Mouse (Mus musculus) cerebellum, adult 9-11 months (tissue): Measurements from ENCODE around the gene Cd69.

Experiments used
- DNase-seq: peaks from one replicate; pipeline ENCODE4 v3.0.0; 2022

Gene Cd69

GRCm38 (mm10) chr6:129245793-129246192, 29.4 kb downstream of the Cd69 start:
- no peak for DNase-seq

GRCm38 (mm10) chr6:129241907-129242306, 33.3 kb downstream of the Cd69 start:
- no peak for DNase-seq

- no peak for DNase-seq
These were observed 33.8 kb downstream of the Cd69 start for GRCm38 (mm10) chr6:129241471-129241870.

- DNase-seq, result no peak
These were observed 35.5 kb downstream of the Cd69 start for GRCm38 (mm10) chr6:129239564-129240248.

GRCm38 (mm10) chr6:129238275-129239038, 36.8 kb downstream of the Cd69 start:
- DNase-seq, result no peak

- peak; percentile 46 for DNase-seq
These were observed 37.6 kb downstream of the Cd69 start for GRCm38 (mm10) chr6:129237350-129238274.

GRCm38 (mm10) chr6:129236652-129237342, 38.4 kb downstream of the Cd69 start:
- DNase-seq, result no peak

GRCm38 (mm10) chr6:129235855-129236461, 39.3 kb downstream of the Cd69 start:
- DNase-seq, result no peak

GRCm38 (mm10) chr6:129234456-129235360, 40.5 kb downstream of the Cd69 start:
- no peak for DNase-seq

GRCm38 (mm10) chr6:129233955-129234369, 41.3 kb downstream of the Cd69 start:
- no peak for DNase-seq

GRCm38 (mm10) chr6:129233366-129233954, 41.8 kb downstream of the Cd69 start:
- DNase-seq, result no peak

GRCm38 (mm10) chr6:129232842-129233205, 42.4 kb downstream of the Cd69 start:
- no peak for DNase-seq

- DNase-seq, result no peak
These were observed 43.0 kb downstream of the Cd69 start for GRCm38 (mm10) chr6:129232005-129232841.

GRCm38 (mm10) chr6:129229774-129230578, 45.3 kb downstream of the Cd69 start:
- no peak for DNase-seq

- no peak for DNase-seq
These were observed 46.1 kb downstream of the Cd69 start for GRCm38 (mm10) chr6:129228935-129229773.

GRCm38 (mm10) chr6:129225078-129225477, 50.2 kb downstream of the Cd69 start:
- DNase-seq, result no peak

GRCm38 (mm10) chr6:129224090-129224489, 51.1 kb downstream of the Cd69 start:
- no peak for DNase-seq

GRCm38 (mm10) chr6:129223611-129224010, 51.6 kb downstream of the Cd69 start:
- DNase-seq, result no peak
